Mouse (Mus musculus) liver, embryonic 14.5 days (tissue): ENCODE results near the gene Cnn3.

ENCODE experiments used
- CTCF ChIP-seq: IDR thresholded peaks from 2 replicates; pipeline ENCODE4 v1.5.1; 2016; ENCODE audit warnings: antibody characterized with exemption, low read depth, control low read depth
- EP300 ChIP-seq: IDR thresholded peaks from 2 replicates; pipeline ENCODE4 v1.6.1; 2016; ENCODE audit warnings: antibody characterized with exemption, low read depth

DNA sequence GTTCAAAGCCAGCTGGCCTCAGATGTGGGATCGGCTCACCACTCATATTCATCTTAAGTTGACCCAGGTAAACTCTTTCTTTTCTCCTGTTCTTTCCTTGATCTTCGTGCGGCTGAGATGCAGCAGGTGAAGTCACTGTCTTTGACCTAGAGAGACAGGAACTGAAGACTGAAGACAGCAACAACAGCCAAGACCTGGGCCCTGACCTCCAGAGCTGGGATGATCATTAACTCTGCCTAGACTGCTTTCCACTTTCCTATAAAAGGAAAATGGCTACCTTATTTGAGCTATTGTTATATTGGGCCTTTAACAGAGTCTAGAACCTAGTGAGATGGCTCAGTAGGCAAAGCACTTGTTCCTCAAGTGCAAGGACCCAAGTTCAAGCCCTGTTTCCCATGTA is 17.9 kb upstream of the Cnn3 start:
- TF ChIP-seq EP300, result no peak
- no peak for TF ChIP-seq CTCF
